Mouse (Mus musculus) spleen, adult 18-20 months (tissue): ENCODE measurements around the gene Lamb3.

Source experiments
- DNase-seq, 2 experiments: peaks; one replicate each; pipeline ENCODE4 v3.0.0; 2022; ENCODE audit warnings: mixed read lengths in 2 of 2

Gene Lamb3

DNA sequence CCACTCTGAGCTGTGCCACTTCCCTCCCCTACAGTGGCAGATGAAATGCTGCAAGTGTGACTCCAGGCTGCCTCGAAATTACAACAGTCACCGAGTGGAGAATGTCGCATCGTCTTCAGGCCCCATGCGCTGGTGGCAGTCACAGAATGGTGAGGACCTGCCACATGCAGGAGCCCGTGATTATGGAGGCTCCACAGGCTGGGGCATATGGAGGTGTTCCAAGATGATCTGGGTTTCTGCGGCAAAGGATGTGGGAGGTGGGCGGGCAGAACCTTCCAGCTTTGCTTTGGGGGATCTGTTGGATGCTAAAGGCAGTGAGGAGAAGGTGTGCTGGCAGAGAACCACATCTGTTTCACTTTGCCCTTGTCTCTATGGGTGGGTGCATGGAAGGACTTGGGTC, 112.9 kb downstream of the Lamb3 start:
- no peak for DNase-seq

DNA sequence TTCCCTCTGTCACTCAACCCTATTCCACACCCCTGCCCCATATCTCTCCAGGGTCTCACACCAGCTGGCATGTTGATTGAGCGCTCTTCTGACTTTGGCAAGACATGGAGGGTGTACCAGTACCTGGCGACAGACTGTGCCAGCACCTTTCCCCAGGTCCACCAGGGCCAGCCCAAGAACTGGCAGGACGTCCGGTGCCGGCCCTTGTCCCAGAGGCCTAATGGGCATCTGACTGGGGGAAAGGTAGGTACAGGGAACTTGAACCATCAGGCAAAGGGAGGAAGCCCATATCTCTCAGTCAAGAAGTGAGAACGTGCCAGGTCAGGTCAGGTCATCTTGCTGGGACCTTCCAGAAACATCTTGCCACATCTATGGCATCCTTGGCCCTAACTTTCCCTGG, 116.2 kb downstream of the Lamb3 start:
- no peak for DNase-seq

DNA sequence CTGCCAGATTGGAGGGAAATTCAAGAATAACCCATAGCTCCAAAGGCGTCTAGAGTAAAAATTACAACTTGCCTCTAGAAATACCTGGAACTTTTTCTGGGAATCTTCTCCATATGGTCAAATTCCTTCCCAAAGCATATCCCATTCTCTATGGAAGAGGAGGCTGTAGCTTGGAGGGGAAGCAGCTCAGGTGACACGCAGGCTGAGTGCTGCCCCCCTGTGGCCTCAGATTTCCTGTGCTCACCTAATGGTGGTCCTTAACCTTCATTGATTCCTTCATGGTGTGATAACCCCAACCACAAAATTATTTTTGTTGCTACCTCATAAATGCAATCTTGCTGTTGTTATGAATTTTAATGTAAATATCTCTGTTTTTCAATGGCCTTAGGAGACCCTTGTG, 116.7 kb downstream of the Lamb3 start:
- DNase-seq: peak in 1 of 2 experiments; percentile 63

DNA sequence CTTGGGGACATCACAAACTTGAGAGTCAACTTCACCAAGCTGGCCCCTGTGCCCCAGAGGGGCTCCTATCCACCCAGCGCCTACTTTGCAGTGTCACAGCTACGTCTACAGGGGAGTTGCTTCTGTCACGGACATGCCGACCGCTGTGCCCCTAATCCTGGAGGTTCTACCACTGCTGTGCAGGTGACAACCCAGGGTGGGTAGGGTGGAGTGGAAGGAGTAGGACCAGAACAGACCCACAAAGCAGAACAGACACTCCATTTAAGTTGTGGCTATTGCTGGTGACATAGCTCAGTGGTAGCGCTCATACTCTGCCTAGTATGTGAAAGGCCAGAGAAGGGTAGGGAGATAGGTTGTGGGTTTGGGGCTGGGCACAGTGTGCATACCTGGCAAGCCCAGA, 118.4 kb downstream of the Lamb3 start:
- no peak for DNase-seq

DNA sequence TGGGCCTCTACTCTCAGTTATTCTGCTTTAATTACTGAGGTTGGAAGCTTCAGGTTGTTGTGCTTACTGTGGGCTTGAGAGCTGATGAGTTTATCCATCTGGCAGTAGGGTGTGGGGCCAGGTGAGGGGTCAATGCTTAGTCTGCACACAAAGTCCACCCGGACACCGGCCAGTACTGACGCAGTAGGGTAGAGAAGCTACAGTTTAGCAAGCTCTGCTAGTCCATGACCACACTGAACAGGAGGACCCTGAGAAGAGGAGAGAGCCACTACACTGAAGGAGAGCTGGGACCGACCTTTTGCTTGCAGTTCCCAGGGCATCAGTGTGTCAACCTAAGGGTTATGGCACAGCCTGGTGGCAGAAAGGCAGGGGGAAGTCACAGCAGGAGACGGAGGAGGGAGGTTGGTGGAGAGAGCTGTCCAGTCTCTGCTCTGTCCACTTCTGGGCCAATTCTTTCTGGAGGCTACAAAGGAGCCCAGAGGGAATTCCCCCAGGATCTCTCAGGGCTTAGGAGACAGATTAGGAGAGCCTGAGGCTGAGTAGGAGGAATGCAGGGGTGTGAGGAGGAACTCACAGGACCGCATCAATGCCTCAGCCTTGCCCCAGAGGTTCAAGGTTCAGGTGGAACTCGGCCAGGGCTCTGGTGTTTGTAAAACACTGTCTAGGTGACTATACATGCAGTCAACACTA, 119.1 kb downstream of the Lamb3 start:
- no peak for DNase-seq

DNA sequence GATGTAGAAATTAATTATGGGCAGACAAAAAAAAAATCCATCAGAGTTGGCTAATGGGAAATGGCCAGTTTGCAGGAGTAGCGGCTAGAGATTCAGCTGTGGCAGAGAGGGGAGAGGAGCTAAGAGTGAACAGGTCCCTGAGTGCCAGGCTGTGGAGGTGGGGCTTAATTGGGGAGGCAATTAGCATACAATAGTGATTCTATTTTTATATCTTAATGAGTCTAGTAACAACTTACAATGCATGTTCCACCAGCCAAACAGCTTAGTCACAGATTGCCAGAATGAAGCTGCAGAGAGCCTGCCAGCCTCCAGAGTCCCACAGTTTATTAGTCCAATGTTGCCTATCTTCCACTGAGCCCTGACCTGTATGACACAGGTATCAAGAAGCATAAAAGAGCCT, 119.7 kb downstream of the Lamb3 start:
- no peak for DNase-seq

DNA sequence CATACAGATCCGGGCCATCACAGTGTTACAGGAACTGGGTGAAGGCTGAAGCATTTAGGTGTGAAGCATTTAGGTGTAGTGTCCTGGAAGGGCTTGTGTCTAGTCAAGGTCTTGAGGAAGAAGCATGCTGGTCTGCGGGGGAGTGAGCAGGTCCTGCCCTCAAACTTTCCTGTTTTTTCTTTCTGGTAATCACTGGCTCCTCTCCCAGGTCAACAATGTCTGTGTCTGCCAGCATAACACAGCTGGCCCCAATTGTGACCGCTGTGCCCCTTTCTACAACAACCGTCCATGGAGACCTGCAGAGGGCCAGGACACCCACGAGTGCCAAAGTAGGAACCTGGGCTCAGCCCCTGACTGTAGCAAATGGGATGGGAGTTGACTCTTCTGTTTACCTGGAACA, 120.2 kb downstream of the Lamb3 start:
- no peak for DNase-seq

DNA sequence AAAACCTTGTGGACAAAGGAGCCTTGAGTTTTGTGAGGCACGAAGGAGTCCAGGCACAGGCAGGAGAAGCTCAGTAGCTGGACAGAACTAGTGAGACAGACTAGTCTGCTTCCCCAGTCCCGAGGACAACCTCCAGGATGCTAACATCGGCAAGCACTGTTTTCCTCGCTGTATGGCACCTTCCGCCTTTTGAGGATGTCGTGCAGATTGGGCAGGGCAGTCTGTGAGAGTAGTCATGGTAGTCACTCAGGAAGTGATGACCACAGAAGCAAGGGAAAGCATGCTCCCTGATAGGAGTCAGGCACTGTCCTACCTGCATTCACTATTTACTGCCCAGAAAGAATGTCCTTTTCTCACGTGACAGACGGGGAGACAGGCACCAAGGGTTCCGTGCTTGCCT, 122.1 kb downstream of the Lamb3 start:
- DNase-seq: no peak

DNA sequence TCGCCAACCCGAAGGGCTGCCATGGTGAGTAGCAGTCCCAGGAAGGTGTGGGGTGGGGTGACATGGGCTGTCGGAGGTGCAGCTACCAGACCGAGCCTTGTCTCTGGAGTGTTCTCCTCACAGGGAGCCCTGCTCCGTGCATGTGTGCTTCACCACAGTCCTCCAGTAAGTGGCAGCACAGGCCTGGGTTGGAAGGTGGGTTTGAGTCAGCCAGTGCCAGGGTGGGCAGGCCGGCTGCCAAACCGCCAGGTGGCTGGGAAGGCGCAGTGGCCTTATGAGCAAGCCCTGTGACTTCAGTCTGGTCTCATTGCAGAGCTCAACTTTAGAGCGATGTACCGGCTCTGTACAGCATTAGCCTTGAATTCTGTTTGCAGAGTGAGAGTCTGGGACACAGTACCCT, 122.7 kb downstream of the Lamb3 start:
- DNase-seq: peak; percentile 31 to 49

DNA sequence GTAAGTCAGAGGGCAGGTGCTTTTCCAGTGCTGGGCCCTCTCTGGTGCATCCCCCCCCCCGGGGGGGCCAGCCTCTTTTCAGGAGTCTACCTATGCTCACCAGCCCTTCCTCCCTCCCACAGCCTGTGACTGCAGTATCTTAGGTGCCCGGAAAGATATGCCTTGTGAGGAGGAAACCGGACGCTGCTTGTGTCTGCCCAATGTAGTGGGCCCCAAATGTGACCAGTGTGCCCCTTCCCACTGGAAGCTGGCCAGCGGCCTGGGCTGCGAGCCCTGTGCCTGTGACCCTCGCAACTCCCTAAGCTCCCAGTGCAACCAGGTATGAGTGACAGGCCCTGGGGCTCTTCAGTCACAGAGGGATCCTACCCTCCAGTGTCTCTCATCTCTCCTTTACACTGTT, 123.1 kb downstream of the Lamb3 start:
- DNase-seq: no peak

DNA sequence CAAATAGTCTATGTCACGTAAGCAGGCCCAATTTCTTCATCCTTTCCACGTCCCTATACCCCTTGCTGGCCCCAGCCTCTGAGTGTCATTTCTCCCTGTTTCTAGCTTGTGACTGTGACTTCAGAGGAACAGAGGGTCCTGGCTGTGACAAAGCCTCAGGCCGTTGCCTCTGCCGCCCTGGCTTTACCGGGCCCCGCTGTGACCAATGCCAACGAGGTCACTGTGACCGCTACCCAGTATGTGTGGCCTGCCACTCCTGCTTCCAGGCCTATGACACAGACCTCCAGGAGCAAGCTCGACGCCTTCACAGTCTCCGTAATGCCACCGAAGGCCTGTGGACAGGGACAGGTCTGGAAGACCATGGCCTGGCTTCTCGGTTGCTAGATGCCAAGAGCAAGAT, 124.5 kb downstream of the Lamb3 start:
- no peak for DNase-seq

DNA sequence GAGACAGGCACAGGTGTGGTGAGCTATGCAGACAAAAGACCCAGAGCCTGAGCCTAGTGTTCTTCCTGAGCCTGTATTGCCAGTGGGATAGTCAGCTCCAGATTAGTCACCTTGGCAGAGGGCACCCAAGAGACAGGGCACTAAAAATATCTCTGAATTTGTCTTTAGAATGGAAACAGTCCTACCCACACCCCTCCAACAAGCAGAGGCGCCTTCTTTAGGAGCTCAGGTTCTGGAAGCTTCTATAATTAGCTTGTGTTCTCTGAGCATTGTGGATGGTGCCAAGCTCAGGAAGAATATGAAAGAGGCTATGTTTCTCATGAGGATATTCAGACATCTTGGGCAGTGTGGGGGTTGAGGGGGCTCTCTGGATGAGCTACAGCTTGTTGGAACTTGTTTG, 125.2 kb downstream of the Lamb3 start:
- no peak for DNase-seq

DNA sequence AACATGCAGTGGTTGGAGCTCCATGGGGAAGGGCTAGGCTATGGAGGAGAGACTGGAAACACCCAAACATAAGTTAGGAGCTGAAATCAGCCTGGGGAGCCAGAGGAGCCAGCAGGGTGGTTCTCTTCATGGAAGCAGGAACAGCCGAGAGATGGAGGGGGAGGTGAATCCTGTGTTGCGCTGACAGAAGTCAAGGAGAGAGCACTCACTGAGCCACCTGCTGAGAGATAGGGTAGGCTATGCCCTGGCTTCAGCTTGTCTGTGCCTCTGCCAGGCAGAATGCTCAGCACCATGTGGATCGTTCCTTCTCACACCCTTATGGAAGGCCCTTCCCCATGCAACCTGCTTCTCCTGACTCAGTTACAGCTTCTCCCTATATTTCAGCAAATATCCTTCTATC, 126.3 kb downstream of the Lamb3 start:
- no peak for DNase-seq

DNA sequence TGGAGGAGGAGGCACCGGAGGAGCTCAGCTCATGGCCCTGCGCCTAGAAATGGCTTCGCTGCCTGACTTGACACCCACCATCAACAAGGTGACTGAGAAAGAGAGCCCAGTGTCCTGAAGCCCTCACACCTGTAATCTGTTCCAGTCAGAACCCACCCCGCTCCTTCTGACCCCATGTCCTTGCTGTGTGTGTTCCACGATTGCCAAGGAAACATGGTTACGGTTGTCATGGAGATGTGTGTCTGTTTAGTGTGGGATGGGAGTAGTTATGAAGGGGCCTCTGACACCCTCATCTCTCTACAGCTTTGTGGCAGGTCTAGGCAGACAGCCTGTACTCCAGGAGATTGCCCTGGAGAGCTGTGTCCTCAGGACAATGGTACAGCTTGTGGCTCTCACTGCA, 127.0 kb downstream of the Lamb3 start:
- DNase-seq: no peak

DNA sequence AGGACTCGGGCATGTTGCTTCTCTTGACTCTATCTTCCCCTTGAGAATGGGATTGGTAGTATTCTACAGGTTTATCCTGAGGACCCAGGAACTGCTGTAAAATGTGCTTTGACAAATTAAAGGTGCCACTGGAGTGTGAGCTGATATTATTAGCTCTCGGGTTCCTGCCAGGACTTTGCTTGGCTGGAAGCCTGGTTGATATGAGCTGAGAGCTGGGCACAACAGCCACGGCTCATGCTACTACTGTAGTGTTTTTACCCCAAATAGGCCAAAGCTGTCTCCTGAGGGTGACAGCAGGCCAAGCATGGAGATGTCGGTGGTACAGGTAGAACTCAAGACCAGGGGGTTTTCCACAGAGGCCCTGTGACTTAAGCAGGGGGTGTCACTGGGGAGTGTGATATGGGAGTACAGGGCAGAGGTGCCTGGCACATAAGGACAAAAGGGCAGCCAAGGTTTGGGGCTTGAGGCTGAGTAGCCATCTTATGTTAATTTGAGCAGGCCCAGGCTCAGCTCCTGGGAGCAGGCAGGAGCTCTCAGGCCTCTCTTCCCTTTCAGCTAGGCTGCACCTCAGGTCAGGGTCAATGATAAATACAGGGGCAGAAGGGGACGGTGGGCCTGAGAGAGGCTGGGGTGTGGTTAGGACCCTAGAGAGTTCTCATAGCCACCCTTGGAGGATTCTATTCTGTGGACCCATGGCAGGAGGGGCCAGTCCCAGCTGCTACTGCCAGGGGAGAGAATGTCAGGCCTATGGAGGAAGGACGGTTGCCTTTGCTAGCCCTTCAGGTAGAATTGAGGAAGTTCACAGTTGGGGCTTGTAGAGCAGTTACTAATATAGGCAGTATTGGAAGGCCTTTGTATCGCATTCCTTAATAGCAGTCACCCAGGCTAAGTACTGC, 128.9 kb downstream of the Lamb3 start:
- DNase-seq: no peak

DNA sequence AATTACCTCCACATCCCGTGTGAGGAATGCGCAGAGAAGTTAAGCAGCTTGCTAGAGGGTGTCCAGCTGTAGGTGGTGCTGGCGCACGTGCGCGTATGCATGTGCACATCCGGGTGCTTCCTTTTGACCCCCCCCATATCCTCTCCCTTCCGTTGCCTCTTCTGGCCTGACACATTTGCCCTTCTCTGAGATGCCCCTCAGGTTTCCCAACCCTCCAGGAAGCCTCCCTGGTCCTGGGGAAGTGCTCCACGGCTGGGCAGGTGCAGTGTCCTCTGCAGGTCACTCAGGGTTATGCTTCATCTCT, 129.5 kb downstream of the Lamb3 start:
- DNase-seq: peak in 1 of 2 experiments; percentile 31

DNA sequence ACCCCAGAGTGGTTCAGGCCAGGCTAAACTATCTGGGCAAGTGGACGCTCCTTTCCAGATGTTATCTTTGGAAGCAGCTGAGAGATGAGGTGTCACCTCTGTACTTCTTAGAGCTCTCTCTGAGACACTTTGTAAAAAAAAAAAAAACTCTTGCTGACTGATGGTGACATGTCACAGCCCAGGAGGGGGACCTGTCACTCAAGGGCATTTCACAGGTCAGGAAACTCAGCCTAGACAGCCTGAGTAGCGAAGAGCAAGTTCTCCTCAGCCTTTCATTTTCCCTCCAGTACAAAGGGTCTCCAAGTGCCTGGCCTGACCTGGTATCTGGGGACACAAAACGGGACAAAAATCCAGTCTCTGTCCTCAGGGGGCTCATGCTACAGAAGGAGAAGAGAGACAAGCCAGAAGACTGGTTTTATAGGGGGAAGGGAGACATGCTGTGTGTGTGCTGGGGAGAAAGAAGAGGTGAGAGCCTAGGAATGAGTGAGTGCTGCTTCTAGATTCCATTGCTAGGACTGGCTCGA, 130.3 kb downstream of the Lamb3 start:
- no peak for DNase-seq

DNA sequence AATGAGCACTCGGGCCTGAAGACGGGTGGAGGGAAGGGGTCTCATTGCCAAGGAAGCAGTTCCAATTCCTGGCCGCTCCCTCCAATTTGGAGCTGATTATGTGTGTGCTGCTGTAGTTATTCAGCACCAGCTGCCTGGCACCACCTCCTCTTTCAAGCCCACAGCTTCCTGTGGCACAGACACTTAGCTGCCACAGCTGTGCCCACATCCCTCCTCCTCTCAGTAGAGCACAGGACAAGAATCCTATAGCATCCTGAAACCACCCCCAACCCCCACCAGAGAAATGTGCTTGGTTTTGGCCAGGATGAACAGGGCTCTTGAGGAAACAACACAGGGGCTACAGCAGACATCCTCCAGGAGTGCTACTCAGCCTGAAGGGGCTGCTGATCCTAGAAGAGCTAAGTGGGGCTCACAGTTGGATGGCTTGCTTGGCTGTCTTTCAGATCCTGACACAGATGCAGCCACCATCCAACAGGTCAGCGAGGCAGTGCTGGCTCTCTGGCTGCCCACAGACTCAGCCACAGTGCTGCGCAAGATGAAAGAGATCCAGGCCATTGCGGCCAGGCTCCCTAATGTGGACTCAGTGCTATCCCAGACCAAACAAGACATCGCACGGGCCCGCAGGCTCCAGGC, 131.0 kb downstream of the Lamb3 start:
- DNase-seq: no peak

DNA sequence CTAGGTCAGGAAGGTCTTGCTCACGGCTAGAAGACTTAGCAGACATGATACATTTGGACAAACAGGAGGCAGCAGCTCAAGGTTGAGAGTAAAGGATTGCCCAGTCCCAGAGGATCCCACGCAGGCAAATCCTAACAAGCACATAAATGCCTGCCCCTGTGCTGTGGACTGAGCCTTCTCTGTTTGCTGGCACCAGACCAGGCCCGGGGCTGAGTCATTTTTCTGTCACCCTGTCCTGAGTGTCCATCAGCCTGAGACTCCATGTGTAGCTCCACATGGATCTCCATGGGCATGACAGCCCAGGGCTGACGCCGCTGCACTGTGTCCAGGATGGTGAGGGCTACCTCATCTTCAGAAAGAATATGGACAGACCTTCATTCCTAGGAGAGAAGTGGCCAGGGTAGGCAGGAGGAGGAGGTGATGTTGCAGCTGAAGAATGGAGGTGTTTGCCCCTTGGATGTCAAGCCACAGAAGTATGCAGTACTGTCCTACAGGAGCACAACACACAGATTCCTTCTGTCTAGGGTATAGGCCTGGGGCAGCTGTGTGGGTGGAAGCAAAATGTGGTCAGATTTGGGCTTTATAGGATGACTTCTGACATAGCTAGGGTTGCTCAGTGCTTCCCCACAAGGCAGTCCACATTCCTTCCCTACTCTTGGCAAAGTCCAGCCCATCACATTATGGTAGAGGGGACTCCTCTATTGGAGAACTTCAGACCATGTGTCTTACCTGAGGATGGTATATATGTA, 134.9 kb downstream of the Lamb3 start:
- no peak for DNase-seq

DNA sequence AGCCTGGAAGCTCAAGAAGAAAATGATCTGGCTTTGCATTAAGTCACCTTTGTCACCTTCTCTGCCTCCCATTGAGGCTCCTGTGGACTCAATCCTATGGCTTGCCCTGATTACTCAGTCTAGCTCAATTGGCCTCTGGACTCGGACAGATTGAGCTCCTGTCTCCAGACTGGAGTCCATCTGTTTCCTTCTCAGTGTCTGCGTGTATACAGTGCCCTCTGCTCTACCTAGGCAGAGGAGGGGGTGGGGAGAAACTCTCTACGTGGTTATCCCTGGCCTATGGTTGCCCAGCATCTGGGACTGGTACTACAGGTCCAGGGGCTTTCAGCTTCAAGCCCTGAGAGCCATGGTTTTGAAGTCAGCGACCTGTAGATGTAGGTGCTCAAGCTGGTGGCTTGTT, 136.4 kb downstream of the Lamb3 start:
- no peak for DNase-seq

DNA sequence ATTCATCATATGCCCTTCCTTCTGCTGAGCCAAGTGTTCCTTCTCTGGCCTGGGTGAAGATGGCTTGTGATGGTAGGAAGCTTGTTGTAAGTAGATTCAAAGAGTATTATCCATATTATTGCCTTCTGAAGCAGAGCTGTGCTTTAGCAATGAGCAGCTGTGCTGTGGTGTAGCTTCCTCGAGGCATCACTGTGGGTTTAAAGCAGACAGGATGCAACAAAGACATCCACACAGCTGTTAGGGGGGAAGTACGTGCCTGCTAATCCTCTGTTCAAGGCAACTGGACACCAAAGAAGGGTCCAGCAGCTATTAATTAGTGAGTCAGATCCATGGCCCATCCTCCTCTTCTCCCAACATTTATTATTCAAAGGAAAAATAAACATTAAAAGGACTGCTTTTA, 137.5 kb downstream of the Lamb3 start:
- DNase-seq: no peak

DNA sequence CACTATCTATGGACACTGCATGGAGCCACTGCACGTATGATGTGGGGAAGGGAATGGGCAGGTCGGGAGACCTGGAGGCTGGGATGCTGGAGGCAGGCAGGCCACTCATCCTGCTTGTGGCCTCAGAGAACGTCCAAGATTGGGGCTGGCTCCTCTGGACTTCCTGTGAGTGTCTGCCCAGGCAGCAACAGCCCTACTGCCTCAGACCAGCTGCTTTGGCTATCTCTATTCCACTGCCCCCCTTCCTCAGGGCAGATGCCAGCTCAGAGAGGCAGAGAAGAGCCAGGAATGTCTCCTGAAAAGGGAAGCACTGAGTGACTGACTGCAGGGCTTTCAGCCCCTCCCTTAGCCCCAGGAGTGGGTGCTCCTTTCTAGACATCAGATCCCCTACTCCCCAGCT, 139.4 kb downstream of the Lamb3 start:
- DNase-seq: no peak

DNA sequence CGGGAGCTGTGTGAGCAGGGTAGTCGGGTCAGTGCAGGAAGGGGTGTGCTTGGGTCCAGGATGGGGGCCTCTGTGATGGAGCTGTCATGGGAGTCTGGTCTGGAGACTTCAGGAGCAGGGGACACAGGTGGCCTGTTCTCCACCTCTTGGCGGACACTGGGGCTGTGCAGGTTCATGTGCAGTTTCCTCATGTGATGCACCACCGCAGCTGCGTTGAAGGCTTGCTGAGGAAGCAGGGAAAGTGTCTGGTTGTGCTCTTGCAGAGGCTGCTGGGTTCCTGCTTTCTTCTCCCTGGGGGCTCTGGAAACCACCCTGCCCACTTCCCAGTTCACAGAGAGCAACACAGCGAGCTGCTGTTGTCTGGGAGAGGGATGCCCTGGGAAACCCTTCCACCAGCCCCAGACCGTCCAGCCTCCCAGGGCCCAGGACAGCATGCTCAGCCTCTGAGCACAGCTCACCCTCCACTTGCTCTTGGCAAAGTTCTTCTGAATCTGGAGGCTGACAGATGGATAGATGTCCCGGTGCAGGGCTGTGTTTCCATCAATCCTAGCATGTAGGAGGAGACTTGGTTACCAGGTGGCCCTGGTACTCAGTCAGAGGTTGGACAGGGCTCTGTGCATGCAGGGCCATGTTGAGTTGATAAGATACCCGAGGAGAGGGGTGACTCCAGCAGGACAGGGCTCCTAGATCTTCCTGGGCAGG, 140.9 kb downstream of the Lamb3 start:
- DNase-seq: no peak
